Mouse (Mus musculus) small intestine, adult 2 months (tissue): ENCODE results near the gene Trap1. TPM values are rescaled to one million over a fixed set of nuclear protein-coding genes. Genes with fewer than 3 reads are reported as not detected.
"Not testable (repeated sequence)": the region's sequence is repeated elsewhere in the genome, so short reads cannot be mapped to it uniquely, and the experiment has no call there.

ENCODE experiments used
- H3K27ac ChIP-seq: fragments of 200-500 bp; 2 replicates; pipeline ENCODE4 v1.5.1; 2012; ENCODE audit warnings: low read depth, low read length, control low read depth, inconsistent platforms; ENCODE audit not compliant: insufficient read depth
- H3K27me3 ChIP-seq: fragments of 200-500 bp; 2 replicates; pipeline ENCODE4 v1.6.1; 2012; ENCODE audit warnings: mild to moderate bottlenecking, moderate library complexity, low read length, inconsistent platforms; ENCODE audit not compliant: control insufficient read depth, insufficient read depth
- H3K36me3 ChIP-seq: fragments of 200-500 bp; 2 replicates; pipeline ENCODE4 v1.6.1; 2012; ENCODE audit warnings: mild to moderate bottlenecking, low read length, control low read depth, inconsistent platforms; ENCODE audit not compliant: control insufficient read depth, insufficient read depth
- H3K4me1 ChIP-seq: fragments of 200-500 bp; 2 replicates; pipeline ENCODE4 v1.6.1; 2012; ENCODE audit warnings: low read length, inconsistent platforms, mixed read lengths; ENCODE audit not compliant: control insufficient read depth, insufficient read depth, insufficient read length
- H3K4me3 ChIP-seq: fragments of 200-500 bp; 2 replicates; pipeline ENCODE4 v1.5.1; 2012; ENCODE audit warnings: low read depth, mild to moderate bottlenecking, control low read depth, inconsistent platforms, low read length, moderate library complexity
- CTCF ChIP-seq: fragments of 200-500 bp; IDR thresholded peaks from 2 replicates; pipeline ENCODE4 v1.5.1; 2012; ENCODE audit warnings: low read depth, mild to moderate bottlenecking, control low read depth, inconsistent platforms, low read length, moderate library complexity, mixed read lengths; ENCODE audit not compliant: insufficient replicate concordance, insufficient read length; ENCODE audit errors: extremely low read depth
- POLR2A ChIP-seq: fragments of 200-500 bp; IDR thresholded peaks from 2 replicates; pipeline ENCODE4 v1.6.1; 2012; ENCODE audit warnings: low read depth, mild to moderate bottlenecking, control low read depth, inconsistent platforms, low read length, moderate library complexity
- WGBS: fragments of 180-500 bp; shearing (Covaris S2); methylation state at CpG from one replicate; pipeline ENCODE4 v1.1.7; 2018; 5-methylcytosine and 5-hydroxymethylcytosine counted together
- polyA plus RNA-seq: library from polyadenylated mRNA; depleted of rRNA; stranded (reverse); fragments of >200 nt; gene quantifications from 2 replicates; pipeline ENCODE4 v1.2.3, GENCODE M21; 2012

The Trap1 gene
- polyA plus RNA-seq, 1 experiment, result 50.8 TPM

DNA sequence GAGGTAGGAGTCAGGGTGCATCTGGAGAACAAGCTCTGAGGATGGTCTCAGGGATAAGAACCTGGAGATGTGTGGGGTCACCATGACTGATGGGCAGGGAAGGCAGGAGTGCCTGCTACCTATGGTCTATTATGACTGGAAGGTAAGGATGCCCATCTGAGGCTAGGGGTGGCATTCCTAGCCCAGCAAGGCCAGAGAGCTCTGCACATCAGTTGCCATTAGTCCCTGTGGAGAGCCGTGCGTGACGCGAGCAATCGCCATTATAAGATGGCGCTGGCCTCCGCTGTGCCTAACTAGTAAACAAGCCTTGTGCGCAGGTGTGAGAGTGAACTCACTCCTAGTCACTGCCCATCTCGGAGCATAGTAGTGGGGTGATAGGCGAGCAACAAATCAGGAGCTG is 47.1 kb downstream of the Trap1 start:
- no peaks in the 10 kb centered on the region for H3K36me3 ChIP-seq
- WGBS, result 96% methylated on average over 10 of the region's 10 CpGs
- H3K4me3 ChIP-seq, result no peak overlapping the region
- peaks cover 20% of the 10 kb centered on the region for H3K4me1 ChIP-seq
- H3K27me3 ChIP-seq, result no peaks in the 10 kb centered on the region
- H3K27ac ChIP-seq, result no peak overlapping the region
- TF ChIP-seq POLR2A (no peak), CTCF (no peak)

DNA sequence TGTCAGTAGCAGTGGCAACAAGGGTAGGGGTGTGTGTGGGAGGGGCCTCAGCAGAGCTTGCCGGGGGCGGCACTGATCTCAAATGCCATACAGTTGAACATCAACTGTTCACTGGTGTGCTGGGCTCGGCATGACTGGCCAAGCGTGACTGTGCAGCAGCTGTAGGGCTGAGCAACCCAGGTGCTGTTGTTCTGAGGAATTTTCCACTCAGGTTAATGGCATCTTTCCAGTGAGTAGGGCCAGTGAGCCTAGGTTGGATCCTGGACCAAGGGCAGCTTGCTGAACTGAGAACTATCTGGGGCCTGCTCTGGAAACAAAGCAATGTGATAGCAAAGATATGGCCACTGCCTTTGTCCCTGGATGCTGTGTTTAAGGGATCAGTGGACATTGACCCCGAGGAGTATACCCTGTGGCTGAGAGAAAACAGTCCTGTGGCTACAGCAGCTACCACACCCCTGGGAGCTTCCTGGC is 48.2 kb downstream of the Trap1 start:
- no peak for TF ChIP-seq CTCF
- no peak for TF ChIP-seq POLR2A
- no peaks in the 10 kb centered on the region for H3K27me3 ChIP-seq

DNA sequence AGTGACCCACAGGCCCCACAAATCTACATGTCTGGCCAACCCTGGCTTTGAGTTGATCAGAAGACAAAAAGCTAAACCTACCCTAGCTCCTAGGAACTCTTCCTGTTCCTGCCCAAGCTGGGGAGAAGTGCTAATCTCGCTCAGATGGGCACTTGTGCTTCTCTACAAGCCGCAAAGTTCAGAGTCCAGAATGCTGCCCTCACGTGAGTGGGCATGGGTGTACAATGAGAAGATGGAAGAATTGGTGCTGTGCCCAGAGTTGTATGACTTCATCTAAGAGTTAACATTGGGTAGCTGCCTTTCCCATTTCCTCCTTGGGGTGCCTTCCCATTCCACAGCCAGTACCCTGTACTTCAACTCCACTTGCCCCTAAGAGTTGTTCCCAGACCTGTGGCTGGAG is 50.4 kb downstream of the Trap1 start:
- 32% methylated on average over 3 of the region's 3 CpGs for WGBS
- Histone ChIP-seq H3K36me3 (no peaks in the 10 kb centered on the region), H3K27me3 (no peaks in the 10 kb centered on the region), H3K4me1 (peaks cover 17% of the 10 kb centered on the region; the same call in 1 of the 2 replicates), H3K4me3 (no peak overlapping the region), H3K27ac (peak overlapping the region; percentile 43)
- TF ChIP-seq POLR2A, result no peak
- TF ChIP-seq CTCF, result no peak

More for the DNA sequence above, 48.2 kb downstream of the Trap1 start:
- Histone ChIP-seq H3K4me1 (peaks cover 20% of the 10 kb centered on the region), H3K36me3 (no peaks in the 10 kb centered on the region), H3K4me3 (no peak overlapping the region), H3K27ac (no peak overlapping the region)
- 51% methylated on average over 5 of the region's 5 CpGs for WGBS

DNA sequence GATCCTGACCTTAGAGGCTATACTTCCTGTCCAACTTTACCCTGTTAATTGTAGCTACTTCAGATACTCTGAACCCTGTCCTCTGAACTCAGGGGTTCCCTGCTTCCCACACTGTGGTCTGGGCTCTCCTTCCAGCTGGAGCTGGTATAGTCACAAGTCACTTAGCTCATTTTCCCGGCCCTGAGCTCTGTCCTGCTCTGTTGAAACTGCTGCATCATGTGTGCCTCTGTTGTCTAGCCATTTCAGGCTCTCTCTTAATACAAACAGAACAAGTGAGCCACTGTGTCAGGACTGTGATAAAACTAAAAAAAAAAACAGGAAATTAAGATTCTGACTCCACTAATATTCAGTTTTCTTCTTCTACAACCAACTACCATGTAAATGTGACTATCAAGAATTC is 51.0 kb downstream of the Trap1 start:
- peak overlapping the region; percentile 15; the same call in 1 of the 2 replicates for H3K27ac ChIP-seq
- H3K4me1 ChIP-seq, result peaks cover 17% of the 10 kb centered on the region; the same call in 1 of the 2 replicates
- WGBS, result 17% methylated on average over 1 of the region's 1 CpGs
- TF ChIP-seq CTCF, result no peak
- TF ChIP-seq POLR2A, result no peak
- no peak overlapping the region for H3K4me3 ChIP-seq
- H3K36me3 ChIP-seq, result no peaks in the 10 kb centered on the region
- no peaks in the 10 kb centered on the region for H3K27me3 ChIP-seq

DNA sequence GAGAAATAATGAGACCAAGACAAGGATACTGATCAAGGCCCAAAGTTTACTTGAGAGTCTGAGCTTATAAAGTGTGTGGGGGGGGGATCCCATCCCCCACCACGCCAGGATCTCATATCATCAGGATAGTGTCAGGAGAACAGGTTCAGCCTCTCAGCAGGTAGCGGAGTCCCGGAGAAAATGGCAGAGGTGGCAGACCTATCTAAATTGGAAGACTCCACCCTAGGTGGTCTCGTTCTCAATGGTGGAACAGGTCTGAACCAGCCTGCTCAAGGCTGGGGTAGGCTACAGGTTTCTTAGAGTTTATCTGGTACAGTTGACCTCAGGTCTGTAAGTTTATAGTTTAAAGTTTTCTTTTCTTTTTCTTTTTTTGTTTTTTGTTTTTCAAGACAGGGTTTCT is 54.9 kb downstream of the Trap1 start:
- Histone ChIP-seq H3K27ac (no peak overlapping the region), H3K4me1 (peaks cover 10% of the 10 kb centered on the region; the same call in 1 of the 2 replicates), H3K36me3 (no peaks in the 10 kb centered on the region), H3K4me3 (no peak overlapping the region), H3K27me3 (no peaks in the 10 kb centered on the region)
- 74% methylated on average over 4 of the region's 4 CpGs for WGBS
- TF ChIP-seq POLR2A (no peak), CTCF (no peak)

DNA sequence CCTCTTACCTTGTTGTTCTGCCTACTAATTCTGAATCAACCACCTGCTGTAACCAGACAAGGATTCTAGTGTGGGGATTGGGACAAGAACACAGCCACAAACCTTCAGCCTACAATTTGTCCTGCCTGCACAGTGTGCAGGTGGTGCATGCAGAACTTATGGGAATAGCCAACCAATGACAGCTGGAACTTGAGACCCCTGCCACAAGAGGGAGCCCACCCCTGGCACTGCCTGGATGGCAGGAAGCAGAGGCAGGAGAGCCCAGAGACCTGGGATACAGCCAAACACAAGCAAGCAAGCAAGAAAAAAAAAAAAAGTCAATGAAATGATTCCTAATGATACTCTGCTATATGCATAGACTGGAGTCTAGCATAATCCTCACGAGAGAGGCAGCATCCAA is 56.4 kb downstream of the Trap1 start:
- Histone ChIP-seq H3K4me1 (no peaks in the 10 kb centered on the region), H3K27ac (no peak overlapping the region), H3K27me3 (no peaks in the 10 kb centered on the region), H3K4me3 (no peak overlapping the region), H3K36me3 (no peaks in the 10 kb centered on the region)
- TF ChIP-seq POLR2A, result no peak
- no peak for TF ChIP-seq CTCF
- 77% methylated on average over 1 of the region's 1 CpGs for WGBS

DNA sequence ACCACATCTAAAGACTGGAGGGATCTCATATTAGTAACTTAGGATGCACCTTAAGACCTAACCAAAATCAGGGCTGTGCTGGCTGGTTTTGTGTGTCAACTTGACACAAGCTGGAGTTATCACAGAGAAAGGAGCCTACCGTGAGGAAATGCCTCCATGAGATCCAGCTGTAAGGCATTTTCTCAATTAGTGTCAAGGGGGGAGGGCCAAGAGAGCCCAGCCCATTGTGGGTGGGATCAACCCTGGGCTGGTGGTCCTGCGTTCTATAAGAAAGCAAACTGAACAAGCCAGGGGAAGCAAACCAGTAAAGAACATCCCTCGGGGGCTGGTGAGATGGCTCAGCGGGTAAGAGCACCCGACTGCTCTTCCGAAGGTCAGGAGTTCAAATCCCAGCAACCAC is 60.2 kb downstream of the Trap1 start:
- peaks cover 13% of the 10 kb centered on the region; the same call in 1 of the 2 replicates for H3K4me1 ChIP-seq
- WGBS, result 81% methylated on average over 6 of the region's 6 CpGs
- not testable (repeated sequence) for H3K4me3 ChIP-seq, H3K27me3 ChIP-seq, H3K27ac ChIP-seq, H3K36me3 ChIP-seq

DNA sequence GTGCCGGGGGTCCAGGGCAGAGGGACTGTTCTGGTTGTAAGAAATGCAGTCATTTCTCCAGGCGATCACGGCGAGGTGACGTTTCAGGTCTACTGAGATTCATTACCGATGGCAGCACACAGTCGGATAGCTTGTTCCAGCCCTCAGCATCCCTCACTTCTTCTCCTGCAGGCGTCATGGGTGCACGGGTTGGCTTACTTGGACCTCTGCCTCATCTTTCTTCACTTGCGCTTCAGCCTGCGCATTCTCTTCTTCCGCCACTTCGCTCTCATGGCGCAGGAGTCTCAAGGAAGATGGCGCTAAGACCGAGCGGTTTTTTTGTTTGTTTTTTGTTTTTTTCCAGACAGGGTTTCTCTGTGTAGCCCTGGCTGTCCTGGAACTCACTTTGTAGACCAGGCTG is 60.8 kb downstream of the Trap1 start:
- not testable (repeated sequence) for H3K4me3 ChIP-seq, H3K27me3 ChIP-seq, H3K36me3 ChIP-seq, H3K27ac ChIP-seq
- 82% methylated on average over 17 of the region's 17 CpGs for WGBS
- H3K4me1 ChIP-seq, result peaks cover 14% of the 10 kb centered on the region; the same call in 1 of the 2 replicates
